Mouse (Mus musculus) myocyte (in vitro differentiated cells): ENCODE data around the gene Micall2.

Source experiments
- CEBPB ChIP-seq: IDR thresholded peaks from 2 replicates; pipeline ENCODE4 v1.6.1; 2011; ENCODE audit warnings: mild to moderate bottlenecking, moderate library complexity; ENCODE audit not compliant: poor library complexity, insufficient read depth, severe bottlenecking
- E2F4 ChIP-seq: IDR thresholded peaks from one replicate; pipeline ENCODE4 v1.6.1; 2011; ENCODE audit warnings: mild to moderate bottlenecking, control low read depth, moderate library complexity; ENCODE audit not compliant: insufficient read depth
- MAX ChIP-seq: IDR thresholded peaks from one replicate; pipeline ENCODE4 v1.6.1; 2011; ENCODE audit warnings: low read depth, mild to moderate bottlenecking, control low read depth
- MYOD1 ChIP-seq, 3 experiments: IDR thresholded peaks; one replicate each; pipeline ENCODE4 v1.6.1; 2011; ENCODE audit warnings: control low read depth in 2 of 3, low read depth in 2 of 3, mild to moderate bottlenecking in 2 of 3, moderate library complexity in 1 of 3; ENCODE audit not compliant: insufficient read length in 2 of 3, control insufficient read depth in 1 of 3
- MYOG ChIP-seq, 3 experiments: IDR thresholded peaks; one replicate each; pipeline ENCODE4 v1.6.1; 2011; ENCODE audit warnings: control low read depth in 2 of 3, low read depth in 2 of 3, mild to moderate bottlenecking in 2 of 3; ENCODE audit not compliant: insufficient read length in 2 of 3, control insufficient read depth in 1 of 3, insufficient read depth in 1 of 3
- POLR2A ChIP-seq: IDR thresholded peaks from one replicate; pipeline ENCODE4 v1.6.1; 2011; ENCODE audit warnings: low read depth, mild to moderate bottlenecking, control low read depth, moderate library complexity; ENCODE audit not compliant: insufficient read length
- POLR2AphosphoS2 ChIP-seq: IDR thresholded peaks from one replicate; pipeline ENCODE4 v1.6.1; 2011; ENCODE audit warnings: low read depth, control low read depth; ENCODE audit not compliant: insufficient read length
- REST ChIP-seq: IDR thresholded peaks from one replicate; pipeline ENCODE4 v1.6.1; 2011; ENCODE audit warnings: mild to moderate bottlenecking, control low read depth, moderate library complexity; ENCODE audit not compliant: insufficient read depth, insufficient read length
- TCF12 ChIP-seq: IDR thresholded peaks from one replicate; pipeline ENCODE4 v1.6.1; 2011; ENCODE audit warnings: mild to moderate bottlenecking, control low read depth; ENCODE audit not compliant: poor library complexity, insufficient read depth, severe bottlenecking
- USF1 ChIP-seq: IDR thresholded peaks from one replicate; pipeline ENCODE4 v1.6.1; 2011; ENCODE audit warnings: low read depth, mild to moderate bottlenecking, control low read depth, moderate library complexity

GRCm38 (mm10) chr5:139687646-139688045 lies 48.5 kb downstream of the Micall2 start:
- TF ChIP-seq POLR2AphosphoS2 (no peak), POLR2A (no peak), TCF12 (no peak), MYOD1 (IDR thresholded peaks at IDR 0.05; ENCODE audit: control insufficient read depth in 1 of 3, insufficient read length in 2 of 3, low read depth in 2 of 3) (no peak), MYOG (IDR thresholded peaks at IDR 0.05; ENCODE audit: control insufficient read depth in 1 of 3, insufficient read depth in 1 of 3, insufficient read length in 2 of 3, low read depth in 2 of 3) (no peak), CEBPB (no peak), REST (no peak), E2F4 (no peak), USF1 (no peak), MAX (no peak)
